Mouse (Mus musculus): ENCODE results near the gene Bcorl1. TPM values are rescaled to one million over a fixed set of nuclear protein-coding genes. Genes with fewer than 3 reads are reported as not detected.
A peak's percentile ranks its signal among the peaks of the same experiment; 100 is the strongest.

The Bcorl1 gene
- total RNA-seq (2017): 2.1 to 13.5 TPM (median 4.3 TPM) in 3 replicates

GRCm38 (mm10) chrX:48341141-48341540 lies at the start of gene Bcorl1:
TSS of gene Bcorl1 (plus strand) at chrX:48341358.
- ATAC-seq (replicated peaks; ENCODE audit: insufficient number of reproducible peaks, low FRiP score, low TSS enrichment, poor library complexity, severe bottlenecking): no peak

GRCm38 (mm10) chrX:48291413-48291812 lies 49.7 kb upstream of the Bcorl1 start:
- ATAC-seq (replicated peaks; ENCODE audit: insufficient number of reproducible peaks, low FRiP score, low TSS enrichment, poor library complexity, severe bottlenecking): no peak

GRCm38 (mm10) chrX:48305356-48305755 lies 35.8 kb upstream of the Bcorl1 start:
- ATAC-seq (replicated peaks; ENCODE audit: insufficient number of reproducible peaks, low FRiP score, low TSS enrichment, poor library complexity, severe bottlenecking): no peak

GRCm38 (mm10) chrX:48310706-48311517 lies 30.2 kb upstream of the Bcorl1 start:
- ATAC-seq (replicated peaks; ENCODE audit: insufficient number of reproducible peaks, low FRiP score, low TSS enrichment, poor library complexity, severe bottlenecking): no peak

GRCm38 (mm10) chrX:48311727-48312126 lies 29.4 kb upstream of the Bcorl1 start:
- ATAC-seq (replicated peaks; ENCODE audit: insufficient number of reproducible peaks, low FRiP score, low TSS enrichment, poor library complexity, severe bottlenecking): no peak

GRCm38 (mm10) chrX:48314530-48315079 lies 26.6 kb upstream of the Bcorl1 start:
- ATAC-seq (replicated peaks; ENCODE audit: insufficient number of reproducible peaks, low FRiP score, low TSS enrichment, poor library complexity, severe bottlenecking): peak; percentile 91

GRCm38 (mm10) chrX:48317444-48317843 lies 23.7 kb upstream of the Bcorl1 start:
- ATAC-seq (replicated peaks; ENCODE audit: insufficient number of reproducible peaks, low FRiP score, low TSS enrichment, poor library complexity, severe bottlenecking): no peak

GRCm38 (mm10) chrX:48318194-48318593 lies 23.0 kb upstream of the Bcorl1 start:
- peak; percentile 70 for ATAC-seq (replicated peaks; ENCODE audit: insufficient number of reproducible peaks, low FRiP score, low TSS enrichment, poor library complexity, severe bottlenecking)

GRCm38 (mm10) chrX:48340441-48341049 lies 613 bp upstream of the Bcorl1 start:
- ATAC-seq (replicated peaks; ENCODE audit: insufficient number of reproducible peaks, low FRiP score, low TSS enrichment, poor library complexity, severe bottlenecking): no peak

- no peak for ATAC-seq (replicated peaks; ENCODE audit: insufficient number of reproducible peaks, low FRiP score, low TSS enrichment, poor library complexity, severe bottlenecking)
Measured at GRCm38 (mm10) chrX:48341621-48342161, 533 bp downstream of the Bcorl1 start.

GRCm38 (mm10) chrX:48342731-48343130 lies 1.6 kb downstream of the Bcorl1 start:
- ATAC-seq (replicated peaks; ENCODE audit: insufficient number of reproducible peaks, low FRiP score, low TSS enrichment, poor library complexity, severe bottlenecking): no peak

GRCm38 (mm10) chrX:48343461-48343952 lies 2.3 kb downstream of the Bcorl1 start:
- peak; percentile 92 for ATAC-seq (replicated peaks; ENCODE audit: insufficient number of reproducible peaks, low FRiP score, low TSS enrichment, poor library complexity, severe bottlenecking)

GRCm38 (mm10) chrX:48343966-48344642 lies 2.9 kb downstream of the Bcorl1 start:
- no peak for ATAC-seq (replicated peaks; ENCODE audit: insufficient number of reproducible peaks, low FRiP score, low TSS enrichment, poor library complexity, severe bottlenecking)

- ATAC-seq (replicated peaks; ENCODE audit: insufficient number of reproducible peaks, low FRiP score, low TSS enrichment, poor library complexity, severe bottlenecking): no peak
Measured at GRCm38 (mm10) chrX:48344643-48345384, 3.7 kb downstream of the Bcorl1 start.

- ATAC-seq (replicated peaks; ENCODE audit: insufficient number of reproducible peaks, low FRiP score, low TSS enrichment, poor library complexity, severe bottlenecking): no peak
Measured at GRCm38 (mm10) chrX:48345385-48345932, 4.3 kb downstream of the Bcorl1 start.

GRCm38 (mm10) chrX:48355346-48355745 lies 14.2 kb downstream of the Bcorl1 start:
- ATAC-seq (replicated peaks; ENCODE audit: insufficient number of reproducible peaks, low FRiP score, low TSS enrichment, poor library complexity, severe bottlenecking): no peak

GRCm38 (mm10) chrX:48365836-48366577 lies 24.8 kb downstream of the Bcorl1 start:
- ATAC-seq (replicated peaks; ENCODE audit: insufficient number of reproducible peaks, low FRiP score, low TSS enrichment, poor library complexity, severe bottlenecking): no peak

All from monocyte, adult 5-6 weeks (primary cell).